Mouse (Mus musculus): ENCODE measurements around the gene Rnf207. TPM values are rescaled to one million over a fixed set of nuclear protein-coding genes. Genes with fewer than 3 reads are reported as not detected.
A peak's percentile ranks its signal among the peaks of the same experiment; 100 is the strongest.

The Rnf207 gene
- polyA plus RNA-seq, 1 experiment from 2014 or later = 0.68 TPM

GRCm38 (mm10) chr4:152326543-152326942, 7.8 kb upstream of the Rnf207 start:
- no peak for ATAC-seq (ENCODE audit: insufficient number of reproducible peaks, insufficient read depth, low FRiP score, low TSS enrichment, low read depth)
- no peak overlapping the region for H3K27ac ChIP-seq
- H3K4me1 ChIP-seq (replicated peaks) = peaks cover 13% of the 10 kb centered on the region
- peaks cover 42% of the 10 kb centered on the region for H3K36me3 ChIP-seq
- peak overlapping the region; percentile 95 for H3K9ac ChIP-seq (replicated peaks)
- 2% methylated on average over 11 of the region's 11 CpGs for WGBS
- no peaks in the 10 kb centered on the region for H3K9me3 ChIP-seq
- H3K4me2 ChIP-seq = peak overlapping the region; percentile 80
- peak overlapping the region; percentile 97 for H3K4me3 ChIP-seq (replicated peaks)
- H3K27me3 ChIP-seq = peaks cover 3% of the 10 kb centered on the region; the same call in 1 of the 2 replicates

GRCm38 (mm10) chr4:152325574-152326411, 7.0 kb upstream of the Rnf207 start, which contains the start of gene Rpl22:
Rpl22 (plus strand) TSS chr4:152325742.
- under 1% methylated on average over 70 of the region's 70 CpGs for WGBS
- Histone ChIP-seq H3K9me3 (no peaks in the 10 kb centered on the region), H3K27ac (peak within 1 kb of the TSS; percentile 77), H3K9ac (replicated peaks) (peak within 1 kb of the TSS; percentile 95), H3K4me1 (replicated peaks) (peaks cover 13% of the 10 kb centered on the region), H3K4me3 (replicated peaks) (peak within 1 kb of the TSS; percentile 97), H3K36me3 (peaks cover 35% of the 10 kb centered on the region), H3K27me3 (peaks cover 9% of the 10 kb centered on the region), H3K4me2 (peak within 1 kb of the TSS; percentile 80)
- ATAC-seq (ENCODE audit: insufficient number of reproducible peaks, insufficient read depth, low FRiP score, low TSS enrichment, low read depth) = peak; percentile 95

GRCm38 (mm10) chr4:152324641-152325562, 6.1 kb upstream of the Rnf207 start:
- no peak overlapping the region for H3K27ac ChIP-seq
- no peaks in the 10 kb centered on the region for H3K9me3 ChIP-seq
- peak overlapping the region; percentile 97 for H3K4me3 ChIP-seq (replicated peaks)
- H3K27me3 ChIP-seq = peaks cover 9% of the 10 kb centered on the region
- peak; percentile 40 for ATAC-seq (ENCODE audit: insufficient number of reproducible peaks, insufficient read depth, low FRiP score, low TSS enrichment, low read depth)
- H3K9ac ChIP-seq (replicated peaks) = peak overlapping the region; percentile 95; the same call in 1 of the 2 replicates
- peaks cover 26% of the 10 kb centered on the region for H3K36me3 ChIP-seq
- peak overlapping the region; percentile 80 for H3K4me2 ChIP-seq
- peaks cover 13% of the 10 kb centered on the region for H3K4me1 ChIP-seq (replicated peaks)
- WGBS = 60% methylated on average over 16 of the region's 16 CpGs

- Histone ChIP-seq H3K9ac (replicated peaks) (no peak overlapping the region), H3K4me2 (no peak overlapping the region), H3K27ac (no peak overlapping the region), H3K9me3 (no peaks in the 10 kb centered on the region), H3K4me1 (replicated peaks) (peaks cover 4% of the 10 kb centered on the region; the same call in 1 of the 2 replicates), H3K4me3 (replicated peaks) (no peak overlapping the region), H3K36me3 (no peaks in the 10 kb centered on the region), H3K27me3 (peaks cover 36% of the 10 kb centered on the region)
- WGBS = 46% methylated on average over 5 of the region's 5 CpGs
- ATAC-seq (ENCODE audit: insufficient number of reproducible peaks, insufficient read depth, low FRiP score, low TSS enrichment, low read depth) = no peak
Observed at GRCm38 (mm10) chr4:152321464-152321863, 2.7 kb upstream of the Rnf207 start.

GRCm38 (mm10) chr4:152317631-152318033, 1.2 kb downstream of the Rnf207 start:
- H3K27ac ChIP-seq = no peak overlapping the region
- H3K9ac ChIP-seq (replicated peaks) = no peak overlapping the region
- WGBS = 88% methylated on average over 6 of the region's 6 CpGs
- H3K4me1 ChIP-seq (replicated peaks) = peaks cover 28% of the 10 kb centered on the region
- no peak overlapping the region for H3K4me3 ChIP-seq (replicated peaks)
- H3K4me2 ChIP-seq = no peak overlapping the region
- H3K27me3 ChIP-seq = peaks cover 74% of the 10 kb centered on the region
- no peaks in the 10 kb centered on the region for H3K9me3 ChIP-seq
- no peak for ATAC-seq (ENCODE audit: insufficient number of reproducible peaks, insufficient read depth, low FRiP score, low TSS enrichment, low read depth)
- H3K36me3 ChIP-seq = no peaks in the 10 kb centered on the region

GRCm38 (mm10) chr4:152315498-152316213, 3.1 kb downstream of the Rnf207 start:
- ATAC-seq (ENCODE audit: insufficient number of reproducible peaks, insufficient read depth, low FRiP score, low TSS enrichment, low read depth) = no peak
- Histone ChIP-seq H3K27me3 (peaks cover 85% of the 10 kb centered on the region), H3K4me2 (peak overlapping the region; percentile 58), H3K4me1 (replicated peaks) (peaks cover 36% of the 10 kb centered on the region), H3K9ac (replicated peaks) (no peak overlapping the region), H3K27ac (no peak overlapping the region), H3K4me3 (replicated peaks) (peak overlapping the region; percentile 37), H3K36me3 (no peaks in the 10 kb centered on the region), H3K9me3 (no peaks in the 10 kb centered on the region)
- WGBS = under 1% methylated on average over 43 of the region's 43 CpGs

GRCm38 (mm10) chr4:152313934-152314333, 4.9 kb downstream of the Rnf207 start:
- Histone ChIP-seq H3K4me1 (replicated peaks) (peaks cover 36% of the 10 kb centered on the region), H3K36me3 (peaks cover 3% of the 10 kb centered on the region; the same call in 1 of the 2 replicates), H3K27ac (no peak overlapping the region), H3K27me3 (peaks cover 100% of the 10 kb centered on the region), H3K4me2 (peak overlapping the region; percentile 62), H3K9ac (replicated peaks) (no peak overlapping the region), H3K4me3 (replicated peaks) (peak overlapping the region; percentile 39), H3K9me3 (no peaks in the 10 kb centered on the region)
- no peak for ATAC-seq (ENCODE audit: insufficient number of reproducible peaks, insufficient read depth, low FRiP score, low TSS enrichment, low read depth)

GRCm38 (mm10) chr4:152313211-152313632, 5.6 kb downstream of the Rnf207 start:
- H3K27ac ChIP-seq = no peak overlapping the region
- no peaks in the 10 kb centered on the region for H3K9me3 ChIP-seq
- peak overlapping the region; percentile 39 for H3K4me3 ChIP-seq (replicated peaks)
- ATAC-seq (ENCODE audit: insufficient number of reproducible peaks, insufficient read depth, low FRiP score, low TSS enrichment, low read depth) = peak; percentile 63; the same call in 1 of the 2 replicates
- WGBS = under 1% methylated on average over 29 of the region's 29 CpGs
- H3K27me3 ChIP-seq = peaks cover 95% of the 10 kb centered on the region
- peak overlapping the region; percentile 42 for H3K9ac ChIP-seq (replicated peaks)
- peaks cover 33% of the 10 kb centered on the region for H3K4me1 ChIP-seq (replicated peaks)
- H3K4me2 ChIP-seq = peak overlapping the region; percentile 62
- H3K36me3 ChIP-seq = peaks cover 9% of the 10 kb centered on the region; the same call in 1 of the 2 replicates

GRCm38 (mm10) chr4:152312186-152312585, 6.6 kb downstream of the Rnf207 start:
- Histone ChIP-seq H3K9ac (replicated peaks) (no peak overlapping the region), H3K27ac (no peak overlapping the region), H3K36me3 (peaks cover 13% of the 10 kb centered on the region; the same call in 1 of the 2 replicates), H3K9me3 (no peaks in the 10 kb centered on the region), H3K4me2 (peak overlapping the region; percentile 62), H3K4me3 (replicated peaks) (peak overlapping the region; percentile 39), H3K27me3 (peaks cover 85% of the 10 kb centered on the region), H3K4me1 (replicated peaks) (peaks cover 33% of the 10 kb centered on the region)
- WGBS = 1% methylated on average over 14 of the region's 14 CpGs
- ATAC-seq (ENCODE audit: insufficient number of reproducible peaks, insufficient read depth, low FRiP score, low TSS enrichment, low read depth) = no peak

GRCm38 (mm10) chr4:152307542-152307941, 11.3 kb downstream of the Rnf207 start:
- H3K9ac ChIP-seq (replicated peaks) = no peak overlapping the region
- H3K4me2 ChIP-seq = no peak overlapping the region
- H3K9me3 ChIP-seq = no peaks in the 10 kb centered on the region
- peaks cover 8% of the 10 kb centered on the region; the same call in 1 of the 2 replicates for H3K4me1 ChIP-seq (replicated peaks)
- no peak overlapping the region for H3K4me3 ChIP-seq (replicated peaks)
- H3K27me3 ChIP-seq = peaks cover 38% of the 10 kb centered on the region
- WGBS = 89% methylated on average over 9 of the region's 9 CpGs
- H3K27ac ChIP-seq = no peak overlapping the region
- ATAC-seq (ENCODE audit: insufficient number of reproducible peaks, insufficient read depth, low FRiP score, low TSS enrichment, low read depth) = no peak
- H3K36me3 ChIP-seq = peaks cover 43% of the 10 kb centered on the region
